Mouse (Mus musculus) frontal cortex, postnatal 36 days (tissue): Measurements from ENCODE around the gene Rapgef2.

Source experiments
- DNase-seq, 2 experiments: peaks; one replicate each; pipeline ENCODE4 v3.0.0; 2022; ENCODE audit warnings: low spot score in 2 of 2

The Rapgef2 gene

GRCm38 (mm10) chr3:79283976-79284375 is 2.3 kb downstream of the Rapgef2 start:
- no peak for DNase-seq

- no peak for DNase-seq
Observed at GRCm38 (mm10) chr3:79283031-79283430, 3.3 kb downstream of the Rapgef2 start.

GRCm38 (mm10) chr3:79275856-79276645 is 10.3 kb downstream of the Rapgef2 start:
- no peak for DNase-seq

- DNase-seq, result no peak
Observed at GRCm38 (mm10) chr3:79273350-79273749, 13.0 kb downstream of the Rapgef2 start.

GRCm38 (mm10) chr3:79272939-79273338 is 13.4 kb downstream of the Rapgef2 start:
- DNase-seq, result no peak

- no peak for DNase-seq
Observed at GRCm38 (mm10) chr3:79270980-79271555, 15.2 kb downstream of the Rapgef2 start.

GRCm38 (mm10) chr3:79269872-79270271 is 16.4 kb downstream of the Rapgef2 start:
- DNase-seq, result no peak

GRCm38 (mm10) chr3:79266976-79267375 is 19.3 kb downstream of the Rapgef2 start:
- no peak for DNase-seq

GRCm38 (mm10) chr3:79261816-79262316 is 24.5 kb downstream of the Rapgef2 start:
- no peak for DNase-seq

- no peak for DNase-seq
Observed at GRCm38 (mm10) chr3:79254023-79254422, 32.3 kb downstream of the Rapgef2 start.

- DNase-seq, result no peak
Observed at GRCm38 (mm10) chr3:79253416-79253815, 32.9 kb downstream of the Rapgef2 start.

- DNase-seq, result no peak
Observed at GRCm38 (mm10) chr3:79252921-79253394, 33.4 kb downstream of the Rapgef2 start.

GRCm38 (mm10) chr3:79249955-79250354 is 36.4 kb downstream of the Rapgef2 start:
- peak; percentile 66 to 90 for DNase-seq

- no peak for DNase-seq
Observed at GRCm38 (mm10) chr3:79248659-79249235, 37.6 kb downstream of the Rapgef2 start.

GRCm38 (mm10) chr3:79248208-79248607 is 38.1 kb downstream of the Rapgef2 start:
- DNase-seq, result no peak

GRCm38 (mm10) chr3:79244347-79244746 is 42.0 kb downstream of the Rapgef2 start:
- no peak for DNase-seq

GRCm38 (mm10) chr3:79242922-79243705 is 43.2 kb downstream of the Rapgef2 start:
- no peak for DNase-seq

- DNase-seq, result no peak
Observed at GRCm38 (mm10) chr3:79242298-79242697, 44.0 kb downstream of the Rapgef2 start.

GRCm38 (mm10) chr3:79239066-79239462 is 47.3 kb downstream of the Rapgef2 start:
- no peak for DNase-seq

- DNase-seq, result no peak
Observed at GRCm38 (mm10) chr3:79238456-79239065, 47.8 kb downstream of the Rapgef2 start.

- no peak for DNase-seq
Observed at GRCm38 (mm10) chr3:79237619-79238342, 48.5 kb downstream of the Rapgef2 start.
